Mouse (Mus musculus): ENCODE measurements around the gene Sowaha.

DNA sequence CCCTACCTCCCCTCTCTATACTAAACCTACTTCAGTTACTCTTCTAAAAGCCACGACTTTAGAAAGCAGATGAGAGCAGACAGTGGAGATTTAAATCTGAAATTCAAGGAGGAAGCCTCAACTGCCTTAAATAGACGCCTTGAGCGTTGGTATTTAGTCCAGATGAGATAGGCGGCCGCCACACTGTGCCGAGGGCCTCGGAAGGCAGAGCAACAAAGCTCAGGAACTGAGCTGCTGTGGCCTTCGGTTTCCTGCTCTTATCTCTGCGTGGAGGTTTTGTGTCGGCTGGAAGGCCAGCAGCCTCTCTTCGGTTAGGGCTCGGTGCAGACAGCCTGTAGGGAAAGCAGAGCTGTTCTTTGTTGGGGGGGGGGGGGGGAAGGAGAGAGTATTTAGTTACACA is 38.2 kb downstream of the Sowaha start:
- TF ChIP-seq CTCF (IDR thresholded peaks at IDR 0.05; ENCODE audit: extremely low read depth, insufficient read depth, insufficient read length, insufficient replicate concordance): no peak
- no peak for TF ChIP-seq POLR2A (IDR thresholded peaks at IDR 0.05; ENCODE audit: low read depth, low read length)

Data from spleen, adult 2 months (tissue).